Mouse (Mus musculus) MEL (cell line): ENCODE results near the gene Clic4. TPM values are rescaled to one million over a fixed set of nuclear protein-coding genes. Genes with fewer than 3 reads are reported as not detected.

Experiments
- DNase-seq: peaks from one replicate; pipeline ENCODE4 v3.0.0; 2011; ENCODE audit warnings: low read depth, low spot score
- H3K27ac ChIP-seq: 2 replicates; pipeline ENCODE4 v1.5.1; 2012; ENCODE audit warnings: low read depth, mild to moderate bottlenecking, control low read depth, low read length, moderate library complexity; ENCODE audit not compliant: control insufficient read depth
- H3K27me3 ChIP-seq, 2 experiments: fragments of 150-350 bp in 1 of 2; sonication (generic) in 1 of 2; 2 replicates each; pipeline ENCODE4 v1.6.1; 2012; ENCODE audit warnings: low read length in 2 of 2, mild to moderate bottlenecking in 2 of 2, improper control_type of control experiment in 1 of 2, moderate library complexity in 1 of 2; ENCODE audit not compliant: insufficient read depth in 2 of 2, control insufficient read depth in 1 of 2
- H3K36me3 ChIP-seq, 2 experiments: 2 replicates each; pipeline ENCODE4 v1.6.1; 2012 to 2014; ENCODE audit warnings: low read length in 2 of 2, improper control_type of control experiment in 1 of 2, inconsistent platforms in 1 of 2, mild to moderate bottlenecking in 1 of 2; ENCODE audit not compliant: insufficient read depth in 2 of 2, control insufficient read depth in 1 of 2
- H3K4me1 ChIP-seq, 2 experiments: fragments of 150-350 bp in 1 of 2; sonication (generic) in 1 of 2; 2 replicates each; pipeline ENCODE4 v1.6.1; 2012; ENCODE audit warnings: low read length in 2 of 2, improper control_type of control experiment in 1 of 2, mild to moderate bottlenecking in 1 of 2; ENCODE audit not compliant: insufficient read depth in 2 of 2, control insufficient read depth in 1 of 2
- H3K4me3 ChIP-seq, 2 experiments: fragments of 150-350 bp in 1 of 2; sonication (generic) in 1 of 2; 2 replicates each; pipeline ENCODE4 v1.5.1; 2012; ENCODE audit warnings: low read depth in 2 of 2, low read length in 2 of 2, mild to moderate bottlenecking in 2 of 2, moderate library complexity in 2 of 2, control low read depth in 1 of 2, improper control_type of control experiment in 1 of 2; ENCODE audit not compliant: control insufficient read depth in 1 of 2, insufficient read depth in 1 of 2
- H3K79me2 ChIP-seq: 2 replicates; pipeline ENCODE4 v1.6.1; 2012; ENCODE audit warnings: mild to moderate bottlenecking, low read length, moderate library complexity; ENCODE audit not compliant: control insufficient read depth, poor library complexity, insufficient read depth
- H3K9ac ChIP-seq: 2 replicates; pipeline ENCODE4 v1.6.1; 2012; ENCODE audit warnings: low read depth, mild to moderate bottlenecking, control low read depth, low read length, moderate library complexity; ENCODE audit not compliant: control insufficient read depth, poor library complexity, severe bottlenecking
- H3K9me3 ChIP-seq: fragments of 150-350 bp; sonication (generic); replicated peaks from 2 replicates; pipeline ENCODE4 v1.6.1; 2012; ENCODE audit warnings: mild to moderate bottlenecking, low read length, improper control_type of control experiment, moderate library complexity; ENCODE audit not compliant: insufficient read depth
- CTCF ChIP-seq, 3 experiments: IDR thresholded peaks in 2 of 3; conservative IDR thresholded peaks in 1 of 3; 2 replicates each; pipeline ENCODE4 v1.5.1; 2011 to 2012; ENCODE audit warnings: low read length in 3 of 3, low read depth in 2 of 3, mild to moderate bottlenecking in 2 of 3, improper control_type of control experiment in 1 of 3, inconsistent platforms in 1 of 3, mixed read lengths in 1 of 3, moderate library complexity in 1 of 3; ENCODE audit not compliant: control insufficient read depth in 1 of 3, insufficient read depth in 1 of 3, poor library complexity in 1 of 3, severe bottlenecking in 1 of 3
- E2F4 ChIP-seq: IDR thresholded peaks from 2 replicates; pipeline ENCODE4 v1.6.1; 2011; ENCODE audit warnings: low read depth, low read length, improper control_type of control experiment, borderline replicate concordance
- EP300 ChIP-seq, 2 experiments: IDR thresholded peaks; 2 replicates each; pipeline ENCODE4 v1.6.1; 2011; ENCODE audit warnings: improper control_type of control experiment in 2 of 2, low read length in 2 of 2, low read depth in 1 of 2, mild to moderate bottlenecking in 1 of 2
- ETS1 ChIP-seq: IDR thresholded peaks from 2 replicates; pipeline ENCODE4 v1.6.1; 2012; ENCODE audit warnings: low read depth, mild to moderate bottlenecking, inconsistent platforms, low read length, improper control_type of control experiment, moderate library complexity
- JUND ChIP-seq: IDR thresholded peaks from 2 replicates; pipeline ENCODE4 v1.6.1; 2011; ENCODE audit warnings: low read depth, mild to moderate bottlenecking, improper control_type of control experiment, low read length
- KAT2A ChIP-seq: conservative IDR thresholded peaks from 2 replicates; pipeline ENCODE4 v1.6.1; 2012; ENCODE audit warnings: low read depth, low read length, improper control_type of control experiment, inconsistent platforms
- MAFK ChIP-seq: IDR thresholded peaks from 2 replicates; pipeline ENCODE4 v1.6.1; 2011; ENCODE audit warnings: low read depth, mild to moderate bottlenecking, low read length, improper control_type of control experiment, borderline replicate concordance
- MAX ChIP-seq: IDR thresholded peaks from 2 replicates; pipeline ENCODE4 v1.6.1; 2011; ENCODE audit warnings: low read length, improper control_type of control experiment
- MAZ ChIP-seq: IDR thresholded peaks from 2 replicates; pipeline ENCODE4 v1.6.1; 2012; ENCODE audit warnings: low read depth, mild to moderate bottlenecking, inconsistent platforms, low read length, improper control_type of control experiment
- MEF2A ChIP-seq: IDR thresholded peaks from 2 replicates; pipeline ENCODE4 v1.6.1; 2014; ENCODE audit warnings: low read depth, mild to moderate bottlenecking, inconsistent platforms, low read length, improper control_type of control experiment; ENCODE audit not compliant: poor library complexity, insufficient replicate concordance, severe bottlenecking; ENCODE audit errors: extremely low read depth
- MYC ChIP-seq: IDR thresholded peaks from 2 replicates; pipeline ENCODE4 v1.6.1; 2011; ENCODE audit warnings: low read depth, mild to moderate bottlenecking, low read length, improper control_type of control experiment, moderate library complexity
- NELFE ChIP-seq: IDR thresholded peaks from 2 replicates; pipeline ENCODE4 v1.6.1; 2011; ENCODE audit warnings: low read depth, low read length, improper control_type of control experiment
- POLR2AphosphoS2 ChIP-seq: IDR thresholded peaks from 2 replicates; pipeline ENCODE4 v1.6.1; 2011; ENCODE audit warnings: low read length, improper control_type of control experiment
- POLR2AphosphoS5 ChIP-seq: IDR thresholded peaks from 2 replicates; pipeline ENCODE4 v1.6.1; 2012; ENCODE audit warnings: low read depth, borderline replicate concordance, mild to moderate bottlenecking, inconsistent platforms, low read length, moderate library complexity, mixed read lengths
- RAD21 ChIP-seq: IDR thresholded peaks from 2 replicates; pipeline ENCODE4 v1.6.1; 2011; ENCODE audit warnings: mild to moderate bottlenecking, low read depth, low read length, improper control_type of control experiment
- RCOR1 ChIP-seq: IDR thresholded peaks from 2 replicates; pipeline ENCODE4 v1.6.1; 2012; ENCODE audit warnings: low read depth, mild to moderate bottlenecking, inconsistent platforms, low read length, improper control_type of control experiment
- SIN3A ChIP-seq: IDR thresholded peaks from 2 replicates; pipeline ENCODE4 v1.6.1; 2012; ENCODE audit warnings: low read length, improper control_type of control experiment, inconsistent platforms
- SMC3 ChIP-seq: IDR thresholded peaks from 2 replicates; pipeline ENCODE4 v1.6.1; 2011; ENCODE audit warnings: low read depth, low read length, improper control_type of control experiment
- TBP ChIP-seq: IDR thresholded peaks from 2 replicates; pipeline ENCODE4 v1.8.0; 2011; ENCODE audit warnings: low read depth, low read length, improper control_type of control experiment
- UBTF ChIP-seq: IDR thresholded peaks from 2 replicates; pipeline ENCODE4 v1.6.1; 2012; ENCODE audit warnings: low read depth, mild to moderate bottlenecking, inconsistent platforms, low read length, improper control_type of control experiment, moderate library complexity, borderline replicate concordance; ENCODE audit not compliant: insufficient read depth
- USF1 ChIP-seq: IDR thresholded peaks from 2 replicates; pipeline ENCODE4 v1.6.1; 2014; ENCODE audit warnings: low read depth, mild to moderate bottlenecking, inconsistent platforms, low read length, improper control_type of control experiment, moderate library complexity
- ZNF384 ChIP-seq: IDR thresholded peaks from 2 replicates; pipeline ENCODE4 v1.6.1; 2012; ENCODE audit warnings: low read depth, mild to moderate bottlenecking, inconsistent platforms, low read length, improper control_type of control experiment
- polyA plus RNA-seq, 2 experiments: library from polyadenylated mRNA; stranded (reverse) in 1 of 2; unstranded in 1 of 2; fragments of >175 nt in 1 of 2; fragments of >200 nt in 1 of 2; gene quantifications; 2 replicates each; pipeline versions ENCODE4 v1.2.1 to v1.2.4; 2012; ENCODE audit warnings: low replicate concordance in 2 of 2, low read depth in 1 of 2; ENCODE audit not compliant: insufficient read length in 2 of 2, insufficient read depth in 1 of 2, missing spikeins in 1 of 2
- total RNA-seq: library from RNA; depleted of rRNA; stranded (reverse); fragments of 300-350 nt; gene quantifications from 2 replicates; pipeline ENCODE4 v1.2.3, GENCODE M21; 2012

Gene Clic4
- total and polyA plus RNA-seq, 3 experiments = 32.9 to 274 (median 83.8) TPM

DNA sequence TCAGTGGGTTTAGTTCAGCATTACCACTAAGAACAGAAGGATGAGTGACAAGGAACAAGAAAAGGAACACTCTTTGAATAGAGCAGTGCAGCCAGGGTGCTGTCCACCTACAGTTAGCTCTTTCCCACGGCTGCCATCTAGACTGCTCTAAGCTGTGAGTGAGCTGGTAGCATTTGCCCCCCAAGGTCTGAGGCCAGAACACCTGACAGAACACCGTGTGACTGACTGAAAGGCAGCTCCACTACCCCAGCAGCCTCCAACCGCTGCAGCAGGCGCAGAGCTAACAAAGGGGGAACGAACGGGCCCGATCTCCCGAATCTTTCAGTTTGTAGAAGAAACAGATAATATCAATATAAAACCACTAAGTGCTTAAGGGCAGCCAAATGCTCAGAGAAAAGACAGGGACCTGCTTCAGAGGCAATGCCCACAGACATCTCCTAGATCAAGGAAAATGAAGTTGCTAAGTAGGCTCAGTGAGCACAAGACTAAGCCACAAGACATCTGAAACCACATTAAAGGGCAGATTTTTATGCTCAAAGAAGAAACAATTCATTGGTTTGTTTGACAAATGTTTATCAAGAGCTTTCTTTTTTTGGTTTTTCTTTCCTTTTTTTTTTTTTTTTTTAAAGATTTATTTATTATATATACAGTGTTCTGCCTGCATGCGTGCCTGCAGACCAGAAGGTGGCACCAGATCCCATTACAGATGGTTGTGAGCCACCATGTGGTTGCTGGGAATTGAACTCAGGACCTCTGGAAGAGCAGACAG lies 24.2 kb downstream of the Clic4 start:
- TF ChIP-seq POLR2AphosphoS5 (no peak), TBP (no peak), RAD21 (peak; percentile 26), RCOR1 (no peak; the same call in 1 of the 2 replicates), SIN3A (no peak), MEF2A (0 out of 2 replicates have a peak, but pooled peaks have one; percentile 45), MAFK (no peak), ETS1 (0 out of 2 replicates have a peak, but pooled peaks have one; percentile 29), EP300 (IDR thresholded peaks at IDR 0.05; ENCODE audit: low read depth in 1 of 2, low read length in 2 of 2) (0 out of 4 replicates have a peak, but pooled peaks of 1 of the 2 experiments have one; percentile 20), SMC3 (peak; percentile 29), ZNF384 (peak; percentile 75), MAZ (no peak), MYC (0 out of 2 replicates have a peak, but pooled peaks have one; percentile 22), USF1 (no peak), CTCF (IDR thresholded peaks at IDR 0.05 in 2 of 3, conservative IDR thresholded peaks at IDR 0.05 in 1 of 3; ENCODE audit: control insufficient read depth in 1 of 3, insufficient read depth in 1 of 3, low read depth in 2 of 3, low read length in 3 of 3, poor library complexity in 1 of 3, severe bottlenecking in 1 of 3) (peak in 2 of 3 experiments; percentile 32 to 53; a peak in 3 of 6 replicates)
- Histone ChIP-seq H3K36me3 (peaks cover 3 to 15% of the 10 kb centered on the region in 2 experiments), H3K4me1 (peaks cover 7 to 11% of the 10 kb centered on the region in 2 experiments), H3K79me2 (peaks cover 47% of the 10 kb centered on the region), H3K27ac (no peak overlapping the region; the same call in 1 of the 2 replicates), H3K4me3 (no peak overlapping the region; a peak in 1 of 4 replicates), H3K9ac (no peak overlapping the region), H3K9me3 (no peaks in the 10 kb centered on the region), H3K27me3 (no peaks in the 10 kb centered on the region)
- no peak for DNase-seq

DNA sequence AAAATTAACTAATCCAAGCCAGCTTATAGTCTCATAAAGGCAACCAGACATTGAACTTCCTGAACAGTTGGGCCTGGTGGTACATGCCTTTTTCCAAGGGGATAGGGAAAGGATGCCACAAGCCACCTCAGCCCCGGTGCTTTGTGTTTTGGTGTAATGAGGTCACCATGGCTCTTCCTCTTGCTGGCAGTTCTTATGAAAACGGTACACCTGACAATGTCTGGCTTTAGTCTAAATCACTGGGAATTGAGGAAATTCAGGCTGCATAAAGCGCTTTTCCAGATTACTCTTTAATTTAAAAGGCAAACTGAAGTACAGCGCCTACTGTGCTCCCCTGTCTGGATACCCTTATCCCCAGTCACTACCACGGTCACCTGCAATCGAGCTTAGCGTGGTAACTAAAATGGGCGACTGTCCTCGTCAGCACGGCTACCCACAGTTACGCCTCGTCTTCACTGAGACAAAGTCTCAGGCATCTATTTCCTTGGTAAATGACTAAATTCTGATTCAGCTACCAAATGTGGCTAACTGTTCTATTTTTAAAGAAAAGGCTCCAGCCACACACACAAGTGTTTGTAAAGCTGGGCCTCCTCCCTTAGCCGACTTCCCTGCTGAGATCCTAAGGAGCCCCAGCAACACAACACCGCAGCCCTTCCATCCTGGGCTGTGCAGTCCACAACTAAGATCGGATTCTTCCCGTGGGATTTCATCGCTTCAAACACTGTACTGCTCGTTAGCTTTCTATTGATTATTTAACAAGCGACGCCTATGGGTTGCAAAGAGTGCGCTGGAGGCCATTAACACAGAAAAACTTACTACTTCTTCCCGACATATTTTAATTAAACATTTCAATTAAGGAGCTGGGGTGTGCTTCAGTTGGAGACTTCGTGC lies 25.5 kb downstream of the Clic4 start:
- no peak overlapping the region for H3K27ac ChIP-seq
- no peak overlapping the region for H3K4me3 ChIP-seq
- H3K9me3 ChIP-seq = no peaks in the 10 kb centered on the region
- H3K9ac ChIP-seq = no peak overlapping the region
- peaks cover 38% of the 10 kb centered on the region for H3K79me2 ChIP-seq
- TF ChIP-seq E2F4 (no peak), ETS1 (no peak), MAX (no peak), KAT2A (no peak), NELFE (no peak), POLR2AphosphoS2 (no peak), JUND (no peak), UBTF (no peak), MEF2A (no peak)
- TF ChIP-seq, all 39 proteins: peak for 0
- no peaks in the 10 kb centered on the region for H3K27me3 ChIP-seq
- no peak for DNase-seq
- H3K36me3 ChIP-seq = peaks cover 0 to 21% of the 10 kb centered on the region in 2 experiments
- peaks cover 18 to 20% of the 10 kb centered on the region in 2 experiments for H3K4me1 ChIP-seq
